Mouse (Mus musculus) lung, embryonic 14.5 days (tissue): Measurements from ENCODE around the gene Lrrc7. TPM values are rescaled to one million over a fixed set of nuclear protein-coding genes. Genes with fewer than 3 reads are reported as not detected.
A peak's percentile ranks its signal among the peaks of the same experiment; 100 is the strongest.

Experiments
- ATAC-seq: fragments of 200-750 bp; cut with Nextera tagmentation; 2 replicates; pipeline ENCODE4 v1.8.0; 2017; ENCODE audit warnings: mild to moderate bottlenecking, moderate TSS enrichment, moderate library complexity; ENCODE audit not compliant: insufficient read depth
- DNase-seq: peaks from one replicate; pipeline ENCODE4 v3.0.0-alpha.2; 2015
- H3K27ac ChIP-seq: fragments of 300-500 bp; sonication (generic); 2 replicates; pipeline ENCODE4 v1.5.1; 2014; ENCODE audit warnings: low read depth, mild to moderate bottlenecking, moderate library complexity
- H3K27me3 ChIP-seq: fragments of 300-500 bp; sonication (generic); 2 replicates; pipeline ENCODE4 v1.6.1; 2014; ENCODE audit warnings: low read length, control low read depth; ENCODE audit not compliant: insufficient read depth
- H3K36me3 ChIP-seq: fragments of 300-500 bp; sonication (generic); 2 replicates; pipeline ENCODE4 v1.6.1; 2014; ENCODE audit warnings: control low read depth; ENCODE audit not compliant: insufficient read depth
- H3K4me1 ChIP-seq: fragments of 300-500 bp; sonication (generic); 2 replicates; pipeline ENCODE4 v1.6.1; 2014; ENCODE audit warnings: antibody characterized with exemption, control low read depth; ENCODE audit not compliant: insufficient read depth
- H3K4me2 ChIP-seq: fragments of 300-500 bp; sonication (generic); 2 replicates; pipeline ENCODE4 v1.6.1; 2014; ENCODE audit warnings: mild to moderate bottlenecking
- H3K4me3 ChIP-seq: fragments of 300-500 bp; sonication (generic); 2 replicates; pipeline ENCODE4 v1.5.1; 2014; ENCODE audit warnings: low read depth, low read length
- H3K9ac ChIP-seq: fragments of 300-500 bp; sonication (generic); 2 replicates; pipeline ENCODE4 v1.6.1; 2014
- H3K9me3 ChIP-seq: fragments of 300-500 bp; sonication (generic); 2 replicates; pipeline ENCODE4 v1.6.1; 2016; ENCODE audit warnings: low read depth, low read length, control low read depth
- CTCF ChIP-seq: IDR thresholded peaks from 2 replicates; pipeline ENCODE4 v1.5.1; 2016; ENCODE audit warnings: antibody characterized with exemption, low read depth
- WGBS: fragments of 180-500 bp; shearing (Covaris S2); extraction: QIAGEN DNeasy Blood & Tissue Kit; methylation state at CpG from one replicate; pipeline ENCODE4 v1.1.7; 2014; 5-methylcytosine and 5-hydroxymethylcytosine counted together
- polyA plus RNA-seq: library from polyadenylated mRNA; unstranded; fragments of >200 nt; fragmentation: Nextera tagmentation; extraction: Ambion mirVana; gene quantifications from 2 replicates; pipeline ENCODE4 v1.2.1, GENCODE M21; 2014

Gene Lrrc7
- polyA plus RNA-seq, 1 experiment from 2014 or later, result 0.43 TPM

DNA sequence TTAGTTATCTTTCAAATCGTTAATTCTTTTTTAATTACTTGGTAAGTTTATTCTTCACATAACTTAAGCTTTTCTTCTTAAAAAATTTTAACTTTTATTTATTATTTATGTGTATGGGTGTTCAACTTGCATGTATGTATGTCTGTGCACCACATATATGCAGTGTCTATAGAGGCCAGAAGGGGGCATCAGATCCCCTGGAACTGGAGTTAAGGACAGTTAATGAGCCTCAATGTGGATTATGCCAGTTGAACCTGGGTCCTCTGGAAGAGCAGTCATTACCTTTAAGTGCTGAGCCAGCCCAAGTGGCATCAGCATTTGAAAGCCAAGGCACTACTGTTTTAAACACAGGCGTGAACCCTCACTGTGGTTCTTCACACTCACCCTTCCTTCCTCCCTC, 352.0 kb downstream of the Lrrc7 start:
- TF ChIP-seq CTCF, result peak; percentile 68
- peak; percentile 78 for DNase-seq
- Histone ChIP-seq H3K4me3 (no peak overlapping the region), H3K27me3 (no peaks in the 10 kb centered on the region), H3K4me1 (no peaks in the 10 kb centered on the region), H3K36me3 (no peaks in the 10 kb centered on the region), H3K4me2 (no peak overlapping the region), H3K27ac (no peak overlapping the region), H3K9ac (no peak overlapping the region), H3K9me3 (no peaks in the 10 kb centered on the region)
- ATAC-seq, result peak; percentile 49; the same call in 1 of the 2 replicates
- WGBS, result 9% methylated on average over 2 of the region's 2 CpGs

DNA sequence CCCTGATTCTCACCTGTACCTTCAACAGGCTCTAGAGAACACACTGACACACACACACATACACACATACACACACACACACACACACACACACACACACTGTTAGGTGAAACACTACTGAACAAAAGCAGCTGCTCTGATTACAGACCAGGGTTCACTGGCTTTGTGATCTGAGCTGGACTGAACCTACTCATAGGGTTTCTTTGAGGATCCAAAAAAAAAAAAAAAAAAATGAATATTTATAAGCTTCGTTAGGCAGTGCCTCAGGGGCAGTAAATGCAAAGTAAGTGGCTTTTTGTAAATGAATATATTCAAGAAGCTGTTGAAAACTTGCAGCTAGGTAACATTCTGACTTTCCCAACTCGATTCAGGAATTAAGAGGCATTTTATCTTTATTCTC, 354.2 kb downstream of the Lrrc7 start:
- Histone ChIP-seq H3K27ac (no peak overlapping the region), H3K4me3 (no peak overlapping the region), H3K9me3 (no peaks in the 10 kb centered on the region), H3K27me3 (no peaks in the 10 kb centered on the region), H3K9ac (no peak overlapping the region), H3K4me2 (no peak overlapping the region), H3K36me3 (no peaks in the 10 kb centered on the region), H3K4me1 (no peaks in the 10 kb centered on the region)
- ATAC-seq, result no peak
- 47% methylated on average over 2 of the region's 2 CpGs for WGBS
- no peak for DNase-seq
- no peak for TF ChIP-seq CTCF

DNA sequence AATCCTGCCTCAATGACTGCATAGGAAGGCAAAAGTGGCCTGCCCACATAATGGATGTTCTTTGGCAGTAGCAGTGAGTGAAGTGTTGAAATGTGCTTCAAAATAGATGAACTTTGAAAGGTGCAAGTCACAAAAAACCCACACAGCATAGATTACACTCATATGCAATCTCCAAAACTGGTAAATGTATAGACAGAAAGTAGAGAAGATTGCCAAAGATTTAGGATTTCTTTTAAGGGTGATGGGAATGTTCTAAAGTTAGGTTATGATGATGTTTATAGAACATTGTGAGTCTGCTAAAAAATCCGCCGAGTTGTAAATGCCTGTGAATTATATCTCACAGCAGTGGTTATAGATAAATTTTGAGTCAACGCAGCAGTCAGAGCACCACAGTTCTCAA, 359.2 kb downstream of the Lrrc7 start:
- Histone ChIP-seq H3K4me2 (no peak overlapping the region), H3K9ac (no peak overlapping the region), H3K27ac (no peak overlapping the region), H3K27me3 (no peaks in the 10 kb centered on the region), H3K36me3 (no peaks in the 10 kb centered on the region), H3K4me1 (no peaks in the 10 kb centered on the region), H3K4me3 (no peak overlapping the region), H3K9me3 (no peaks in the 10 kb centered on the region)
- DNase-seq, result no peak
- no peak for ATAC-seq
- TF ChIP-seq CTCF, result no peak
- WGBS, result 73% methylated on average over 3 of the region's 3 CpGs

DNA sequence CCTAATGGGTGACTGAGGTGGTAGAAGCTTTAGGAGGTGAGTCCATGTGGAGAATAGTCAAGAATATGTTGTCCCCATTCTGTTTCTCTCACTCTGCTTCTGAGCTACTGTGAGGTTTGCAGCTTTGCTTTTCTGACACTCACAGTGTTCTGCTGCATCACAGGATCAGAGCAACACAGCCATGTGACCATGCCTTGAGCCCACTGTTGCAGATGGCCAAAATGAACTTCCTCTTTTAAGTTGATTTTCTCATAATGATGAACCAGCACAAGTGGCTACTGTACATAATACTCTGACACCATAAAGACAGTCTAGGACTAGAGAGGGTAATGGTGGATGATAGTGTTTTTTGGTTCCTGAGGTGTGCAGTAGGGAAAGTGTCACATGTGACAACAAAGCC, 366.6 kb downstream of the Lrrc7 start:
- Histone ChIP-seq H3K27ac (no peak overlapping the region), H3K4me1 (no peaks in the 10 kb centered on the region), H3K27me3 (no peaks in the 10 kb centered on the region), H3K36me3 (no peaks in the 10 kb centered on the region), H3K4me3 (no peak overlapping the region), H3K4me2 (no peak overlapping the region), H3K9ac (no peak overlapping the region), H3K9me3 (no peaks in the 10 kb centered on the region)
- ATAC-seq, result no peak
- no peak for TF ChIP-seq CTCF
- no peak for DNase-seq

DNA sequence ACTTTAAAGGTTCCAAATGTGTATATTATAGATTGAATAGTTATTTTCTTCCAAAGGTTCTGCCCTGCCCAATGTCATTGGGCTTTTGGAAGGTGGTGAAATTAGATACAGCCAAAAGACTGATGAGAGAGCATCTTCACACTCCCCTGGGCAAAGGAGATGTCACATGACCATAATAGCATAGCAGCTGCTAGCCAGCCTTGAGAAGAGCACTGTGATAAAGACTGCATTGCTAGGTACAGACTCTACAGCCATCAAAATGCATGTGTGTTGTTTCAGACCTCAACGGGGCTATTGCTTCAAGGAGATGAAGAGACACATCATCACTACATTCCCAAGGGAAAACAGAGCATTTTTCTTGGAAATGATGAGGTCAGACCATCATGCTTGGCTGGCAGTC, 368.8 kb downstream of the Lrrc7 start:
- ATAC-seq, result no peak

DNA sequence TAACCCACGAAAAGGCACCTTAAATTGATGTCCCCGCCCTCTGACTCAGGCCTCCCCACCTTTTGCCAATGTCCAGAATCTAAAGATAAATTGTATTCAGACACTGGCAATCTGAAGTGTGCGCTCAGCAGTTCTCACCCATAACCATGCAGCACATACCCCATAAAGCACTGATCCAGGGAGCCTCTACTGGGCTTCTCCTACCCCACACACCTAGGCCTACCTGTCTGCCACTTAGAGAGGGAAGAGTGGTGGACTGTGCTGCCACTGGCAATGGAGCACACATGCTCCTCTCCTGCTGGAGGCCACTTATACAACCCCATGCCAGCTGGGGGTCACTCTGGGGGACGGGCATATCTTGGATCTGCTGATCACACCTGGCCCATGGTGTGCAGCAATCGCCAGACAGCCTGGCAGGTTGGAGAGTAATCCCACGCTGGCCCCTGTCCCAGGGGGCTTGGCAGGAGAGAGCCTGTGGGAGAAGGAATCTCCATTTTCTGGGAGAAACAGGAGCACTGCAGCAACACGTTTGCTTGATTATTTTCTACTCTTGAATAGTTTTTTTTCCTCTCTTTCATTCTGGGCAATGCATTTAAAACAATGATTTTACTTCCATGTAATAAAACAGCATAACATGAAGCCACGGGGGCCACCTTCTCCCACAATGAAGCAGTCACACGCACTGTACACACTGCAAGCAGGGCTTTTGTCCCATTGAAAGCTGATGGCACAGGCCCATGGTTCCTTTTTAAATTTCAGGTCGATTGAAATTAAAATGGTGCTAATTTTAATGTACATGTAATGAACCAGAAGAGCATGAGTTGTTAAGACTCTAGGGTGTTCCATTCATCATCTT, 386.9 kb downstream of the Lrrc7 start:
- Histone ChIP-seq H3K4me2 (no peak overlapping the region), H3K9ac (no peak overlapping the region), H3K27ac (no peak overlapping the region), H3K9me3 (no peaks in the 10 kb centered on the region), H3K4me3 (no peak overlapping the region), H3K36me3 (no peaks in the 10 kb centered on the region), H3K27me3 (no peaks in the 10 kb centered on the region), H3K4me1 (no peaks in the 10 kb centered on the region)
- WGBS, result 68% methylated on average over 10 of the region's 10 CpGs
- DNase-seq (no peak), ATAC-seq (no peak)
- no peak for TF ChIP-seq CTCF

More for the DNA sequence above, 368.8 kb downstream of the Lrrc7 start:
- TF ChIP-seq CTCF, result no peak
- Histone ChIP-seq H3K9ac (no peak overlapping the region), H3K4me2 (no peak overlapping the region), H3K36me3 (no peaks in the 10 kb centered on the region), H3K4me1 (no peaks in the 10 kb centered on the region), H3K27ac (no peak overlapping the region), H3K4me3 (no peak overlapping the region), H3K9me3 (no peaks in the 10 kb centered on the region), H3K27me3 (no peaks in the 10 kb centered on the region)
- DNase-seq, result no peak
- WGBS, result 47% methylated on average over 1 of the region's 1 CpGs

DNA sequence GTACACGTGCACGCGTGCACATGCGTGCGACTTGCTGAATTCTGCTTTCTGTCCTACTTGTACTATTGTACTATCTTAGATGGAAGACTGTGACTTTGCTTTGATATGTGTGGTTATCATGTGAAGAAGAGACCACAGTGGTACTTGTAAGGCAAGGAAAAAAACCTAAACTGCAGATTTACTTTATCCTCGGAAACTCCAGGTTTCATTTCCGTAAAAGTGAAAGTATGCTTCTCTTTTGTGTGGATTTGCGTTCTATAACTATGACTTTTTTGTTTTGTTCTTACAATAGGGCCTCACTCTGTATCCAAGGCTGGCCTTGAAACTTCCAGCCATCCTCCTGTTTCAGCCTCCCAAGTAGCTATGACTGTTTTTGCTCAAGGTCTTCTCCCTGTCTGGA, 392.8 kb downstream of the Lrrc7 start:
- ATAC-seq (no peak), DNase-seq (no peak)
- H3K4me2 ChIP-seq, result no peak overlapping the region
- H3K9ac ChIP-seq, result no peak overlapping the region
- H3K36me3 ChIP-seq, result no peaks in the 10 kb centered on the region
- no peak overlapping the region for H3K4me3 ChIP-seq
- no peaks in the 10 kb centered on the region for H3K4me1 ChIP-seq
- H3K27ac ChIP-seq, result no peak overlapping the region
- TF ChIP-seq CTCF, result no peak
- no peaks in the 10 kb centered on the region for H3K27me3 ChIP-seq
- WGBS, result 94% methylated on average over 8 of the region's 8 CpGs
- H3K9me3 ChIP-seq, result no peaks in the 10 kb centered on the region
